Mouse (Mus musculus): Measurements from ENCODE around the gene Fzd4. TPM values are rescaled to one million over a fixed set of nuclear protein-coding genes. Genes with fewer than 3 reads are reported as not detected.

The Fzd4 gene
- total RNA-seq, 2 experiments from 2014 or later = 51.5 to 53.5 TPM

GRCm38 (mm10) chr7:89397837-89398534 is 6.2 kb upstream of the Fzd4 start:
- intact Hi-C loops (cut with DNase I) = no loop called here

GRCm38 (mm10) chr7:89400721-89401120 is 3.4 kb upstream of the Fzd4 start:
- no peak for DNase-seq
- intact Hi-C loops (cut with DNase I) = loop anchor here (5.0 kb wide), 1 partner anchor 63 kb away; no protein-coding TSS in a partner anchor

More at GRCm38 (mm10) chr7:89397837-89398534, 6.2 kb upstream of the Fzd4 start:
- no peak for DNase-seq

GRCm38 (mm10) chr7:89401136-89401858 is 2.9 kb upstream of the Fzd4 start:
- DNase-seq = no peak
- intact Hi-C loops (cut with DNase I) = loop anchor here (5.0 kb wide), 1 partner anchor 64 kb away; no protein-coding TSS in a partner anchor

DNA sequence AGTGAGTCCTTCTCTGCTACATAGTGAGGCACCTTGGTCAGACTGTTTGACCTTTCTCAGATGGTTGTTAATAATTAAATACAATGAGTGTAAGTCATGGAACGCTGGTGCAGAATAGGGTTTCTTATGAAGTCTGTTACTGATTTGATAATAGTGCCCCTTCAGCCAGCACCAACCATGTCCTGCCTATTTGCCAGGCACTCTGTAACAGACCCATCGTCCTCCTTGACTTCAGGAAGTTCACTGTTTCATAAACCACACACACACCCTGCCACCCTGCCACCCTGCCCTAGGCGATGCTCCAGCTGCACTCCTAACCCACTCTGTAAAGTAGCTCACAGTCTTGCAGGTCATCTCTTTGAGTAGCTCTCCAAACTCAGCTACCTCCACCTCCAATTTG is 2.2 kb upstream of the Fzd4 start:
- intact Hi-C loops (cut with DNase I) = loop anchor here (5.0 kb wide), 1 partner anchor 65 kb away; no protein-coding TSS in a partner anchor

DNA sequence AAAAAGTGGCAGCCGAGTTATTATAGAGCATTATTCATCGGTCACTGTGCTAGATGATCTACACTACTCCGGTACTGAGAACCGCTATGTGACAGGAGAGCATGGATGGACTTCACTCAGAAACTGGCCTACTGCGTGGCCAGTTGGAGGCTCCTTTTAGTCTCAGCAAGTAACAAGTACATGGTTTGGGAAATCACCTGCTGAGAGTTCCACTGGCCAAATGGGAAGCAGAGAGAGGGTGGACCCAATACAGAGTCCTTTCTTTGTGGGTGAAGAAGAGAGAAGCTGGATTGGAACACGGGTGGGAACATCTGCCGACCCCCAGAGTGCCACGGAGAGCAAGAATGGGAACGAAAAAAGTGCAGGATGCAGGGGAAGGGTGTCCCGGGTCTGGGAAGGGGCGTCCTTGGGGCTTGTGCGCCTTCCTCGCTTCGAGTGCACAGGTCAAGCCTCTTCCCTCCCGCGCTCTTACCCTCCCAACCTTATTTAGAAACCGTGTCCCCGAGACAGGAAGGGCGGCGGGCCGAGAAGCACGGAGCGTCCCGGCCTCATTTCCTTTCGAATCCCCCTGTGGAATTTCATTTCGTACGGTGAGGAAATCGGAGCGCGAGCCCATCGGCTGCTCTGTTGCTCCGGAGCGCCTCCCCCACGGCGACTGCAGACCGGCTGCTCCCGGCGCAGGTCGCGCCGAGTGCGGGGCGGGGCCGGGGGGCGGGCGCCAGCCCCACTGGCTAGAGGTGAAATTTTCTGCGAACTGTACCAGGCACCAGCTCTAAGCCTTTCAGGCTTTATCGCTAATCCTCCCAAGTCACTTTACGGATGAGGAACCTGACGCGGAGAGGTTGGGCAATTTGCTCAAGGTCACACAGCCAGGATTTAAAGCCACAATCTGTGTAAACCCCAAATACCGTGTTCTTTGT is 842 bp upstream of the Fzd4 start:
- intact Hi-C loops (cut with DNase I) = loop anchor here (5.0 kb wide), 1 partner anchor 66 kb away; no protein-coding TSS in a partner anchor
- peak; percentile 82 to 87 for DNase-seq

More for the DNA sequence above, 2.2 kb upstream of the Fzd4 start:
- no peak for DNase-seq

DNA sequence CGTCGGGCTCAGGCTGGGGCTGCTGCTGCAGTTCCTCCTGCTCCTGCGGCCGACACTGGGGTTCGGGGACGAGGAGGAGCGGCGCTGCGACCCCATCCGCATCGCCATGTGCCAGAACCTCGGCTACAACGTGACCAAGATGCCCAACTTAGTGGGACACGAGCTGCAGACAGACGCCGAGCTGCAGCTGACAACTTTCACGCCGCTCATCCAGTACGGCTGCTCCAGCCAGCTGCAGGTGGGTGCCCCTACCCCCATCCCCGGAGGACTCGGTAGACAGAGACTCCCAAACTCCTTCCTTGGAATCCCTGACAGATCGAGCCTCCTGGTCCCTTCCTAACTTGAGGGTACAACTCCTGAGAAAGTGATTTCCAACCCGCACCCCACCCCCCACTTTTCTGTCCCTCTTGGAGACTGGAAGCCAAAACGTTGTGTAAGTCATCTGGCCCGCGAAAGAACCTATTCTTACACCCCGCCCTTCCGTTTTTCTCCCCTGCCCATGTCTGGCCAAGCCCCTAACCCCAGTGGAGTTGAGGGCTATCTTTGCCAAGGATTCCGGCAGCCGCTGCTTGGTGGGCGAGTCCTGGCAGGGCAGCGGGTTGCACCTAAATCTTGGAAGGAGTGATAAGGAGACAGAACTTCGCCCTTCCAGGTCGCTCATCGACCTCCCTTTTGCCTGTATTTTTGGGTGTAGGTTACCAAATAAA is 732 bp downstream of the Fzd4 start:
- intact Hi-C loops (cut with DNase I) = loop anchor here (5.0 kb wide), 1 partner anchor 68 kb away; no protein-coding TSS in a partner anchor
- DNase-seq = peak; percentile 64 to 67

DNA sequence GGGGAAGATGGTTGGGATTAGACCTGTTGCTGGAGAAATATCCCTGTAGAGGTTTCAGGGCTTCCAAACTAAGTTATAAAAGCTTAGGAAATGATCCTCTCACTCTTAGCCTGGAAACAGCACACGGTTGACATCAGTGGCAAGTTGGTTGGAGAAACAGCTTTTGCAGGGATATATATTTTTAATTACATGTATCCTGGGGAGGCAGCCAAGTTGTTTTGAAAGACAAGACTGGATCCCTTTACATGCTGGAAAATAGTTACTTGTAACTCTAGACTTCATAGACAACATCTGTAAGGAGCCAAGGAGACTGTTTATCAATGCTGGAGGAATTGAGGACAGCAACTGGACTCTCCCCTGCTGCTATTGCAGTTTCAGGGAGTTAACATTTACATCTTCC is 1.9 kb downstream of the Fzd4 start:
- intact Hi-C loops (cut with DNase I) = no loop called here
- DNase-seq = no peak

- no peak for DNase-seq
- intact Hi-C loops (cut with DNase I) = no loop called here
These were observed 3.1 kb downstream of the Fzd4 start for GRCm38 (mm10) chr7:89407006-89407940.

- DNase-seq = no peak
- intact Hi-C loops (cut with DNase I) = no loop called here
These were observed 6.1 kb downstream of the Fzd4 start for GRCm38 (mm10) chr7:89410294-89410693.

GRCm38 (mm10) chr7:89411346-89411745 is 7.2 kb downstream of the Fzd4 start:
- intact Hi-C loops (cut with DNase I) = no loop called here
- DNase-seq = peak in 1 of 2 experiments; percentile 40

- intact Hi-C loops (cut with DNase I) = no loop called here
- DNase-seq = no peak
These were observed 7.9 kb downstream of the Fzd4 start for GRCm38 (mm10) chr7:89412094-89412493.

DNA sequence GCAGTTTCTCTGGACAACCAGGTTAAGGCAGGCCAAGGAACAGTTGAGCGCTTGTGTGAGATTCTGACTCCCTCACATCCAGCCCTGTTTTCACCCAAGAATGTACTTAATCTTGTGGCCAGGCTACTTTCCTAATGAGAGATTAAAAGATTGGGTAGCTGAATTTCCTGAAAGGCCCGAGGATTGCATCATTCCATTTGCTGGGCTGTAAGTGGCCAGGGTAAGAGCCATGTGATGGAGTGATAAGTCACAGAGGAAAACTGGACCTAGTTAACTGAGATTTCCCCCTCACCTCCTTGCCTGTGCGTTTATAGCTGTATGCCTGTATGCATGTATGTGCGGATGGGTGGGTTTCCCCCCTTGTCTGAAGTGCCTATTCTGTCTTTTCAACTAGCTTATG is 11.9 kb downstream of the Fzd4 start:
- intact Hi-C loops (cut with DNase I) = loop anchor here (5.0 kb wide), 1 partner anchor 44 kb away; no protein-coding TSS in a partner anchor
- DNase-seq = no peak

DNA sequence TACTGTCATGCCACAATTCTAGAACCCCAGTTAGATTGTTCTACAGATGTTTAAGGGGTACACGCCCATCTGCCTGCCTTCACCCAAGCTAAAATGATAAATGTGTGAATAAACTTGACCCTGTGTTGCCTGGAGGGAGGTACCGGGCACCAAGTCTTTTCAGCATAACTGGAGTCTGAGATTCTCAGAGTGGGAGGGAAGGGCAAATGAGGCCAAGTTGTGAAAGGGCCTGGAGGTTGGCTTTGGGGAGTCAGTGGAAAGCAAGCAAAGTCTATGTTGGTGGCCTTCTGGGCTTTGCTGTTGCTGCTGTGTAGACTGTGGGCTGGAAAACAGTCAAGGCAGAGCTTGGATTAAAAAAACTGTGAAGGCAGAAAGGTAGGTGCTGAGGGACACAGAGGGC is 13.6 kb downstream of the Fzd4 start:
- no peak for DNase-seq
- intact Hi-C loops (cut with DNase I) = loop anchor here (2.0 to 5.0 kb wide), 2 partner anchors 45 to 329 kb away; no protein-coding TSS in a partner anchor

GRCm38 (mm10) chr7:89418127-89418653 is 14.0 kb downstream of the Fzd4 start:
- DNase-seq = no peak
- intact Hi-C loops (cut with DNase I) = loop anchor here (2.0 to 5.0 kb wide), 2 partner anchors 46 to 329 kb away; no protein-coding TSS in a partner anchor

GRCm38 (mm10) chr7:89418917-89419679 is 14.9 kb downstream of the Fzd4 start:
- DNase-seq = no peak
- intact Hi-C loops (cut with DNase I) = loop anchor here (1.0 to 5.0 kb wide), 3 partner anchors 47 to 330 kb away; no protein-coding TSS in a partner anchor

DNA sequence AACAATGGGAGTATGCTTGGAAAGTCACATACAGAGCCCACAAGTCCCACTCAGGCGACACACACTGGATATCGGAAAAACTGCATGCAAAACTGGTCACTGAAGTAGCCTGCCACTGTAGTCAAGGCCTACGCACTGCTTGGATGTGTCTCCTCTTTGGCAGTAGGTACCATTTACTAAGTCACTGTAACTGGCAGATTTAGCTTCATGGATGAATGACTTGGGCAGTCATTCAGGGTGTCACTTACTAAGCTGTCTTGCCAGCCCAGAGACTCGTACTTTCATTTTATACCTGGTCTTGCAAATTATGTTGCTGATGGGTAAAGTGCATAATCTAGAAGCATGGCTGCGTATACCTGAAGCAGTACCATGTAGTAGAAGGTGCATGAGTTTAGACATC is 17.1 kb downstream of the Fzd4 start:
- DNase-seq = no peak
- intact Hi-C loops (cut with DNase I) = no loop called here

DNA sequence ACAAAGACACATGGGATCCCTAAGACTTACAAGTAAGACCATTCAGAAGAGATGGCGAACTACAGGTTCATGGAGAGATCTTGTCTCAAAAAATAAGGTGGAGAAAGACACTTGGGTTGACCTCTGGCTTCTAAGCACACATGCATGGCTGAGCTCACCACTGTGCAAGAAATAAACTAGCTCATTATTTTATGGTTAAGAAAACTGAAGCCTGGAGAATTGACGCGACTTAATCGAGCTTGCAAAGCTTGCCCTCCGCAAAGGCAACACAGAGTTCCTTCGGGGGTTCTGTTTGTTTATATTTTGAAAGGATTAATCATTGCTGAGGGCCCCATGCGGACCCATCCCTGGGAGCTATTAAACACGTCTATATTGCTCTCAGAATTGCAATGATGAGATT is 18.5 kb downstream of the Fzd4 start:
- DNase-seq = no peak
- intact Hi-C loops (cut with DNase I) = no loop called here

DNA sequence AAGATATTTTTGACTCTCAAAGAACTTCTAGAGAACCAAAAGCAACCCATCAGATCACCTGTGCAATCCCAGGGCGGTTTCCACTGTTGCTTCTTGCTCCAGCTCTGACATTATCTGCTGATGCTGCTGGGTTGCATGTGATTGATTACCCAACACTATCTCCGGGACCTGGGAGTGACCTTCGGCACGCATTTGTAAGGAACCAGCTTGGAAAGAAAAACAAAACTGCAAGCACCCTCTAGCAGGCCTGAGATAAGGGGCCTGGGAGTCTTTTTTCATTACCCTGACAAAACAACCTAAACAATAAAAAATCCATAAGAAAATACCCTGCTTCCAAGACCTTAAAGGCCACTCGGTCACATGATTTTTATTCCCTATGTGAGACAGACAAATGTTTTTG is 19.0 kb downstream of the Fzd4 start:
- intact Hi-C loops (cut with DNase I) = no loop called here
- no peak for DNase-seq
